Mouse (Mus musculus) heart, postnatal 4 days (tissue): ENCODE data around the gene Glt28d2. TPM values are rescaled to one million over a fixed set of nuclear protein-coding genes. Genes with fewer than 3 reads are reported as not detected.
"Not testable (repeated sequence)": the region's sequence is repeated elsewhere in the genome, so short reads cannot be mapped to it uniquely, and the experiment has no call there.

Experiments
- DNase-seq: peaks from one replicate; pipeline ENCODE4 v3.0.0; 2021
- total RNA-seq, 2 experiments: library from RNA; stranded (reverse); gene quantifications; 2 replicates each; pipeline ENCODE4 v1.2.3; 2021

Glt28d2 gene
- total RNA-seq: 1 to 10 TPM; 3.9 to 4.2 TPM

- DNase-seq: peak; percentile 90
Observed at GRCm38 (mm10) chr3:85887239-85887827, at the start of gene Glt28d2, which contains the start of gene Gm37240. Gene Glt28d2, minus strand, starts transcription at chr3:85887516. Gene Gm37240, minus strand, starts transcription at chr3:85887518.

- no peak for DNase-seq
Observed at GRCm38 (mm10) chr3:85933586-85933985, 46.3 kb upstream of the Glt28d2 start.

GRCm38 (mm10) chr3:85931859-85932258, 44.5 kb upstream of the Glt28d2 start:
- no peak for DNase-seq

GRCm38 (mm10) chr3:85930671-85931255, 43.4 kb upstream of the Glt28d2 start:
- DNase-seq: no peak

GRCm38 (mm10) chr3:85929711-85930110, 42.4 kb upstream of the Glt28d2 start:
- no peak for DNase-seq

GRCm38 (mm10) chr3:85928140-85928611, 40.9 kb upstream of the Glt28d2 start:
- no peak for DNase-seq

- no peak for DNase-seq
Observed at GRCm38 (mm10) chr3:85927296-85927695, 40.0 kb upstream of the Glt28d2 start.

DNA sequence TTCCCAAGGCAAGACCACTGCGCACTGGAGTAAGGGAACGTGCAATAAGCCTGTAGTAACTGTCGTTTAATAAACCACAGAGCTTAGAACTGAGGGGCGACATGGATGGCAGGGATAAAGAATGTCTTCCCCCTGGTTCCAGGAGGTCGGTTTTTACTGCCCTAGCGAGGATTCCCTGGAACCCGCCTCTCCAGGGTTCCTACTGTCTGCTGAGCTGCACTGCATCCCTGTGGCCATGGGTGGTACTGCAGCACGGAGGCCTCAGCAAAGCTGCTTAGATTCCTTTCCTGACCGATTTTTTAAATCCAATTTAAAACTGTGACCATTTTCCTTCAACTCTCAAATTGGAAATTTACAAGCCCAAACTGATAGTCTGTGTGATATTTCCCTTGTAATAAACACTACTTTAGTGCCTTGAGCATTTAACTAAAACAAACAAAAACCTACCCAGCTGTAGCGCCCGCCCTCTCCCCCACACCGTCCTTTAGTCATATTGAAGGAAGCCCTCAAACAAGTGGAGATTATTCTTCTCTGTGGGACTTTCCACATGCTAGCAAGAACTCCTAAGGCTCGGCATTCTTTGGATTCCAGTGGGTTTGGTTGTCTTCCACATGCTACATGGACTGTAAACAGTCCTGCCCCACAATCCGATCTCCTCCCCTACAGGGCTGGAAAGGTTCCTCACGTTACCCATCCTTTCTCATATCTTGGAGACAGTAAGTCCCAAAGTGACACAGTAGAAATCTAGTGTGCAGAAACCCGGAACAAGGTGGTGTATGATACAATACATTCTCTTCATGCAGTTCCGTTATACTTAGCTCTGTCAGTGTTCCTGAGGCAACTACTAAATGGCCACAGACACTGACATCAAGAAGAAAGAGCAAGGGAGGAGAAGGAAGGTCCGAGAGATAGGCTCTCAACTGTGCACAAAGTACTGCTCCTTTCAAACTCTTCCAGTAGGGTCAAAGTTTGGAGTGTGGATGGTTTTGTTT, 36.9 kb upstream of the Glt28d2 start:
- DNase-seq: peak; percentile 88

- no peak for DNase-seq
Observed at GRCm38 (mm10) chr3:85923343-85923742, 36.0 kb upstream of the Glt28d2 start.

DNA sequence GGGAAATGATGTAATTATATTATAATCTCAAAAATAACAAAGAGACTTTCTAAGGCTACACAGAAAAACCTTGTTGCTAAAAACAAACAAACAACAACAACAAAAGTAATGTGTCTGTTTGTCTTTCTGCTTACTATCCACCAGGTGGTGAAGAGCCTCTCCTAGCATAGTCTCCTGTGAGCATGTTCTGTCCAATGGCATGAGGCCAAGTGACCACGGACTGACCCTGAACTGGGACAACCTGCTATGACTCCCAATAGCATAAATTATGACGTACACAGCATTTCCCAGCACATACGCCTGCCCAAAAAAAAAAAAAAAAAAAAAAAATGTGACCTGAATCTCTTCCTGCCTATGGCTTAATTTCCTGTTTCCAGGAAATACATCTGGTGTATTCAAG, 35.0 kb upstream of the Glt28d2 start:
- peak; percentile 68 for DNase-seq

DNA sequence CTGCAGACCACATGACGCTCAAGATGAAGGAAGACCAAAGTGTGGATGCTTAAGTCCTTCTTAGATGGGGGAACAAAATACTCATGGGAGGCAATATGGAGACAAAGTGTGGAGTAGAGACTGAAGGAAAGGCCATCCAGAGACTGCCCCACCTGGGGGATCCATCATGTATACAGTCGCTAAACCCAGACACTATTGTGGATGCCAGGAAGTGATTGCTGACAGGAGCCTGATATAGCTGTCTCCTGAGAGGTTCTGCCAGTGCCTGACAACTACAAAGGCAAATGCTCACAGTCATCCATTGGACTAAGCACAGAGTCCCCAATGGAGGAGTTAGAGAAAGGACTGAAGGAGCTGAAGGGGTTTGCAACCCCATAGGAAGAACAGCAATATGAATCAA, 33.4 kb upstream of the Glt28d2 start:
- DNase-seq: not testable (repeated sequence)

DNA sequence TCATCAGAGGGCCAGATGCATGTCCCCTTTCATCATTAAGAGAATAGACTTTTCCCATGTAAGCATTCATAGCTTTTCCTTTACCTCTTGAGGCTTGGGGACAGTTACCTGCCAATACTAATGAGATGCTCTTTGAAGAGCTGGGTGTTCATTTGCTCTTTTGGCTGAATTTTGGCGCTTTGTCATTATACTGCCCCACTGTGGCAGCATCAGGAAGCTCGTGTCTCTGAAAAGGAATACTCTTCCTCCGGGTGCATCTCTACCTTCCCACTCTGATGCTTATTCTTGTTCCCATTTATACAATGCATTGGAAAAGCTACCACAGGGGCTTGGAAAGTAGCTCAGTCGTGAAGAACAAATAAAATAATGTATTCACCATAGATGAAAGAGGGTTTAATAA, 30.3 kb upstream of the Glt28d2 start:
- peak; percentile 54 for DNase-seq

GRCm38 (mm10) chr3:85914806-85915205, 27.5 kb upstream of the Glt28d2 start:
- DNase-seq: no peak

DNA sequence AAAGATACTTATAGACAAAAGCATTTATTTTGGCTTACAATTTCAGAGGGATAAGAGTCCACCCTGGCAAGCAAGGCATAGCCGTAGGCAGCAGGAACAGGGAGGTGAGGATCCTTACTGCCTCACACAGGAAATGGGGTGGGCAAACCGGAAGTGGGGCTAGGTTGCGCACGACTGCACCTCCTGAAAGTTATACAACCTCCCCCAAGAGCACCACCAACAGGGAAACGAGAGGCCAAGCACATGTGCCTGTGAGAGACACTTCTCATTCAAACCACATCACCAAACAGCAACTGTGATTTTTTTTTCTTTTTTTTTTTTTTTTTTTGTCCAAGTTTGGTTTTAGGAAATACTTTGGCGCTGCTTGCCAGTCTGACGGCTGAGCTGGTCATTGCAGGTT, 19.8 kb upstream of the Glt28d2 start:
- DNase-seq: no peak

GRCm38 (mm10) chr3:85904371-85904770, 17.1 kb upstream of the Glt28d2 start:
- DNase-seq: no peak

- no peak for DNase-seq
Observed at GRCm38 (mm10) chr3:85895020-85895419, 7.7 kb upstream of the Glt28d2 start.

GRCm38 (mm10) chr3:85891571-85891970, 4.3 kb upstream of the Glt28d2 start:
- DNase-seq: no peak

GRCm38 (mm10) chr3:85888221-85888671, 930 bp upstream of the Glt28d2 start:
- DNase-seq: peak; percentile 43

GRCm38 (mm10) chr3:85886636-85887238, 579 bp downstream of the Glt28d2 start:
- DNase-seq: peak; percentile 31

DNA sequence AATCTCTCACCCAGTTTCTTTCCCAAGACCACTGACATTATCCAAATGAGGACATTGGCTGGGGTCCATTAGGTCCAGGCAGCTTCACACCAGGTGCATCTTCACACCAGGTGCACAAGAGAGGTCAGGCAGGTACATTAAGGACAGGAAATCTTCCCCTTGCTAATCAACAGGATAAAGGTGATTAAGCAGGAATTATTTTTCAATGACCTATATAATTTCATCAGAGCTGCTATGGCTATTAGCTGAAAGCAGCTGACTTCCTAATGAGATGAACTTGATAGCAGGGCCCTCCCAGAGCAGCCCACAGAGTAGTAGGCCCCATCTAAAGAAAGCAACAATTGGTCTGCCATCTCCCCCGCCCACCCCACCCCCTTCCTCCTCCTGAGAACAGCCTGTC, 1.4 kb downstream of the Glt28d2 start:
- no peak for DNase-seq

- peak; percentile 53 for DNase-seq
Observed at GRCm38 (mm10) chr3:85880687-85881086, 6.6 kb downstream of the Glt28d2 start.

GRCm38 (mm10) chr3:85880068-85880467, 7.2 kb downstream of the Glt28d2 start:
- no peak for DNase-seq

- peak; percentile 21 for DNase-seq
Observed at GRCm38 (mm10) chr3:85878911-85879310, 8.4 kb downstream of the Glt28d2 start.
